ENCODE assay signal across 15 mouse cellular contexts in genomic region chr6:39540563-39540962, GRCm38 (mm10). TPM values are rescaled to one million over a fixed set of nuclear protein-coding genes. Genes with fewer than 3 reads are reported as not detected.
A peak's percentile ranks its signal among the peaks of the same experiment; 100 is the strongest.
DNase-seq lines count a peak whose midpoint lies in the region; ATAC-seq lines count a peak whose summit lies in the region.
"Had no signal": no experiment of that assay in that cellular context is flagged by ENCODE, and none has a peak within 500 bp of the region (broad histone marks: within the 10 kb centered on the region; RNA-seq: fewer than 3 reads in every experiment).

No protein-coding gene starts in this region.

- no peak overlapping the region for H3K4me3 ChIP-seq in heart, embryonic 15.5 days
- no peak overlapping the region for H3K4me3 ChIP-seq in midbrain, embryonic 11.5 days (ENCODE audit: low read depth, low read length)
- no peak overlapping the region for H3K4me3 ChIP-seq in midbrain, embryonic 15.5 days
- H3K4me3 ChIP-seq in embryonic facial prominence, embryonic 14.5 days (ENCODE audit: low read depth, low read length): no peak overlapping the region
- H3K4me3 ChIP-seq in neural tube, embryonic 13.5 days: no peak overlapping the region
- H3K4me3 ChIP-seq: erythroblast, embryonic 14.5 days; left cerebral cortex, adult 2 months; liver, embryonic 15.5 days had no signal

- WGBS in heart, embryonic 15.5 days: 46% methylated on average over 2 of the region's 2 CpGs
- 48% methylated on average over 2 of the region's 2 CpGs for WGBS in midbrain, embryonic 11.5 days
- 48% methylated on average over 2 of the region's 2 CpGs for WGBS in midbrain, embryonic 15.5 days
- 44% methylated on average over 2 of the region's 2 CpGs for WGBS in embryonic facial prominence, embryonic 14.5 days
- 40% methylated on average over 2 of the region's 2 CpGs for WGBS in neural tube, embryonic 13.5 days

- H3K4me1 ChIP-seq in heart, embryonic 15.5 days (replicated peaks): peaks cover 54% of the 10 kb centered on the region
- H3K4me1 ChIP-seq in midbrain, embryonic 11.5 days (ENCODE audit: control insufficient read depth, insufficient read depth, low read length): peaks cover 52% of the 10 kb centered on the region
- H3K4me1 ChIP-seq in midbrain, embryonic 15.5 days: peaks cover 57% of the 10 kb centered on the region
- peaks cover 55% of the 10 kb centered on the region for H3K4me1 ChIP-seq in embryonic facial prominence, embryonic 14.5 days (ENCODE audit: control insufficient read depth, insufficient read depth, low read length)
- peaks cover 68% of the 10 kb centered on the region for H3K4me1 ChIP-seq in neural tube, embryonic 13.5 days (replicated peaks)

- no peaks in the 10 kb centered on the region for H3K27me3 ChIP-seq in heart, embryonic 15.5 days
- no peaks in the 10 kb centered on the region for H3K27me3 ChIP-seq in midbrain, embryonic 11.5 days (ENCODE audit: control insufficient read depth, insufficient read depth, low read length)
- H3K27me3 ChIP-seq in midbrain, embryonic 15.5 days (replicated peaks): no peaks in the 10 kb centered on the region
- no peaks in the 10 kb centered on the region for H3K27me3 ChIP-seq in embryonic facial prominence, embryonic 14.5 days (replicated peaks; ENCODE audit: control insufficient read depth, insufficient read depth, low read length)
- H3K27me3 ChIP-seq in neural tube, embryonic 13.5 days: no peaks in the 10 kb centered on the region
- H3K27me3 ChIP-seq: CH12.LX had no signal

- H3K36me3 ChIP-seq in heart, embryonic 15.5 days: no peaks in the 10 kb centered on the region
- H3K36me3 ChIP-seq in midbrain, embryonic 11.5 days (ENCODE audit: control insufficient read depth, insufficient read depth, low read length): no peaks in the 10 kb centered on the region
- H3K36me3 ChIP-seq in midbrain, embryonic 15.5 days (replicated peaks): no peaks in the 10 kb centered on the region
- H3K36me3 ChIP-seq in embryonic facial prominence, embryonic 14.5 days (ENCODE audit: control insufficient read depth, insufficient read depth, low read length): no peaks in the 10 kb centered on the region
- no peaks in the 10 kb centered on the region for H3K36me3 ChIP-seq in neural tube, embryonic 13.5 days
- H3K36me3 ChIP-seq: liver, embryonic 15.5 days had no signal

- H3K9ac ChIP-seq in heart, embryonic 15.5 days: no peak overlapping the region
- H3K9ac ChIP-seq in midbrain, embryonic 11.5 days (ENCODE audit: low read length): no peak overlapping the region
- no peak overlapping the region for H3K9ac ChIP-seq in midbrain, embryonic 15.5 days
- H3K9ac ChIP-seq in embryonic facial prominence, embryonic 14.5 days (ENCODE audit: low read depth, low read length): no peak overlapping the region
- no peak overlapping the region for H3K9ac ChIP-seq in neural tube, embryonic 13.5 days
- H3K9ac ChIP-seq: liver, embryonic 15.5 days had no signal

- H3K27ac ChIP-seq in heart, embryonic 15.5 days: peak overlapping the region; percentile 56
- peak overlapping the region; percentile 58 for H3K27ac ChIP-seq in midbrain, embryonic 11.5 days (ENCODE audit: low read depth, low read length)
- no peak overlapping the region for H3K27ac ChIP-seq in midbrain, embryonic 15.5 days
- H3K27ac ChIP-seq in embryonic facial prominence, embryonic 14.5 days (replicated peaks; ENCODE audit: low read depth, low read length): 0 out of 2 replicates have a peak overlapping the region, but pooled peaks have one; percentile 61
- H3K27ac ChIP-seq in neural tube, embryonic 13.5 days (replicated peaks): peak overlapping the region; percentile 82
- H3K27ac ChIP-seq: left cerebral cortex, adult 2 months; liver, embryonic 15.5 days; macrophage had no signal

- ATAC-seq in heart, embryonic 15.5 days (replicated peaks; ENCODE audit: insufficient number of reproducible peaks, insufficient read depth, low FRiP score, low read depth): no peak
- no peak for ATAC-seq in midbrain, embryonic 11.5 days (ENCODE audit: low FRiP score)
- ATAC-seq in midbrain, embryonic 15.5 days (replicated peaks): no peak
- ATAC-seq in embryonic facial prominence, embryonic 14.5 days (ENCODE audit: low read depth): no peak
- ATAC-seq in neural tube, embryonic 13.5 days (ENCODE audit: low read depth): no peak

- DNase-seq in heart, adult 8-10 months (ENCODE audit: low spot score): no peak
- no peak for DNase-seq in midbrain, embryonic 11.5 days (ENCODE audit: low spot score, missing footprints)
- no peak for DNase-seq in embryonic facial prominence, embryonic 14.5 days (ENCODE audit: low spot score)
- DNase-seq in right cerebral cortex, adult 2 months (ENCODE audit: low spot score in 2 of 2): no peak
- no peak for DNase-seq in cerebellum, postnatal 14 days
- DNase-seq: cerebellum, adult 18-20 months; kidney, adult 2 months had no signal

- no peaks in the 10 kb centered on the region for H3K9me3 ChIP-seq in heart, embryonic 15.5 days (replicated peaks)
- no peaks in the 10 kb centered on the region for H3K9me3 ChIP-seq in midbrain, embryonic 11.5 days (ENCODE audit: control insufficient read depth, low read length)
- no peaks in the 10 kb centered on the region for H3K9me3 ChIP-seq in midbrain, embryonic 15.5 days
- H3K9me3 ChIP-seq in embryonic facial prominence, embryonic 14.5 days (ENCODE audit: control insufficient read depth, low read length): no peaks in the 10 kb centered on the region
- H3K9me3 ChIP-seq in neural tube, embryonic 13.5 days: no peaks in the 10 kb centered on the region
- H3K9me3 ChIP-seq: liver, embryonic 15.5 days had no signal

- H3K4me2 ChIP-seq in heart, embryonic 15.5 days: peak overlapping the region; percentile 42; the same call in 1 of the 2 replicates
- no peak overlapping the region for H3K4me2 ChIP-seq in midbrain, embryonic 11.5 days
- no peak overlapping the region for H3K4me2 ChIP-seq in midbrain, embryonic 15.5 days
- no peak overlapping the region for H3K4me2 ChIP-seq in embryonic facial prominence, embryonic 14.5 days (ENCODE audit: low read depth, low read length)
- H3K4me2 ChIP-seq in neural tube, embryonic 13.5 days: no peak overlapping the region; the same call in 1 of the 2 replicates

RNA-seq across cellular contexts. Expression of gene Dennd2a, which starts 17.1 kb away (rescaled TPM):
- polyA plus RNA-seq in heart, embryonic 15.5 days (2015; fragmentation: Nextera tagmentation; extraction: Ambion mirVana): 11.9 and 14.6 TPM in 2 replicates
- total RNA-seq in heart, adult 8-10 months (2022): 1 to 10 TPM; 4.6 to 6.4 (median 5.7) TPM
- 44.9 and 49.3 TPM in 2 replicates for polyA plus RNA-seq in midbrain, embryonic 11.5 days (2014; fragmentation: Nextera tagmentation; extraction: Ambion mirVana)
- 21.0 and 21.2 TPM in 2 replicates for polyA plus RNA-seq in midbrain, embryonic 15.5 days (2015; fragmentation: Nextera tagmentation; extraction: Ambion mirVana)
- polyA plus RNA-seq in embryonic facial prominence, embryonic 14.5 days (2014; fragmentation: Nextera tagmentation; extraction: Ambion mirVana): 24.0 and 28.4 TPM in 2 replicates
- polyA plus RNA-seq in neural tube, embryonic 13.5 days (2015; fragmentation: Nextera tagmentation; extraction: Ambion mirVana): 25.8 and 26.1 TPM in 2 replicates
- polyA plus RNA-seq: erythroblast, embryonic 14.5 days had no signal

RNA-seq across cellular contexts. Expression of gene Adck2, which starts 33.1 kb away (rescaled TPM):
- 18.4 and 18.9 TPM in 2 replicates for polyA plus RNA-seq in heart, embryonic 15.5 days (2015; fragmentation: Nextera tagmentation; extraction: Ambion mirVana)
- 10 to 100 TPM in 3 of 4 experiments, 1 to 10 TPM in 1; 9.4 to 15.7 (median 13.7) TPM for total RNA-seq in heart, adult 8-10 months (2022)
- 25.5 and 28.4 TPM in 2 replicates for polyA plus RNA-seq in midbrain, embryonic 11.5 days (2014; fragmentation: Nextera tagmentation; extraction: Ambion mirVana)
- 46.3 and 53.6 TPM in 2 replicates for polyA plus RNA-seq in midbrain, embryonic 15.5 days (2015; fragmentation: Nextera tagmentation; extraction: Ambion mirVana)
- 27.3 and 32.8 TPM in 2 replicates for polyA plus RNA-seq in embryonic facial prominence, embryonic 14.5 days (2014; fragmentation: Nextera tagmentation; extraction: Ambion mirVana)
- 39.5 and 41.7 TPM in 2 replicates for polyA plus RNA-seq in neural tube, embryonic 13.5 days (2015; fragmentation: Nextera tagmentation; extraction: Ambion mirVana)

RNA-seq across cellular contexts. Expression of gene Gm42420, which starts 45.0 kb away (rescaled TPM):
- 2.0 TPM in 1 of 2 replicates, not detected in the other for polyA plus RNA-seq in heart, embryonic 15.5 days (2015; fragmentation: Nextera tagmentation; extraction: Ambion mirVana)
- total RNA-seq in heart, adult 8-10 months (2022): not detected
- 0.51 and 1.1 TPM in 2 replicates for polyA plus RNA-seq in midbrain, embryonic 11.5 days (2014; fragmentation: Nextera tagmentation; extraction: Ambion mirVana)
- polyA plus RNA-seq in midbrain, embryonic 15.5 days (2015; fragmentation: Nextera tagmentation; extraction: Ambion mirVana): 0.88 and 2.6 TPM in 2 replicates
- not detected in 2 replicates for polyA plus RNA-seq in embryonic facial prominence, embryonic 14.5 days (2014; fragmentation: Nextera tagmentation; extraction: Ambion mirVana)
- not detected in 2 replicates for polyA plus RNA-seq in neural tube, embryonic 13.5 days (2015; fragmentation: Nextera tagmentation; extraction: Ambion mirVana)
- polyA plus RNA-seq: erythroblast, embryonic 14.5 days; macrophage had no signal

RNA-seq across cellular contexts. Expression of gene Ndufb2, which starts 51.8 kb away (rescaled TPM):
- polyA plus RNA-seq in heart, embryonic 15.5 days (2015; fragmentation: Nextera tagmentation; extraction: Ambion mirVana): 546 and 708 TPM in 2 replicates
- 100 to 1,000 TPM; 683 to 751 (median 738) TPM for total RNA-seq in heart, adult 8-10 months (2022)
- 234 and 271 TPM in 2 replicates for polyA plus RNA-seq in midbrain, embryonic 11.5 days (2014; fragmentation: Nextera tagmentation; extraction: Ambion mirVana)
- polyA plus RNA-seq in midbrain, embryonic 15.5 days (2015; fragmentation: Nextera tagmentation; extraction: Ambion mirVana): 389 and 418 TPM in 2 replicates
- polyA plus RNA-seq in embryonic facial prominence, embryonic 14.5 days (2014; fragmentation: Nextera tagmentation; extraction: Ambion mirVana): 343 and 390 TPM in 2 replicates
- 393 and 454 TPM in 2 replicates for polyA plus RNA-seq in neural tube, embryonic 13.5 days (2015; fragmentation: Nextera tagmentation; extraction: Ambion mirVana)
